Comparison of ENCODE assay signal across 8 mouse cellular contexts in the genomic region with DNA sequence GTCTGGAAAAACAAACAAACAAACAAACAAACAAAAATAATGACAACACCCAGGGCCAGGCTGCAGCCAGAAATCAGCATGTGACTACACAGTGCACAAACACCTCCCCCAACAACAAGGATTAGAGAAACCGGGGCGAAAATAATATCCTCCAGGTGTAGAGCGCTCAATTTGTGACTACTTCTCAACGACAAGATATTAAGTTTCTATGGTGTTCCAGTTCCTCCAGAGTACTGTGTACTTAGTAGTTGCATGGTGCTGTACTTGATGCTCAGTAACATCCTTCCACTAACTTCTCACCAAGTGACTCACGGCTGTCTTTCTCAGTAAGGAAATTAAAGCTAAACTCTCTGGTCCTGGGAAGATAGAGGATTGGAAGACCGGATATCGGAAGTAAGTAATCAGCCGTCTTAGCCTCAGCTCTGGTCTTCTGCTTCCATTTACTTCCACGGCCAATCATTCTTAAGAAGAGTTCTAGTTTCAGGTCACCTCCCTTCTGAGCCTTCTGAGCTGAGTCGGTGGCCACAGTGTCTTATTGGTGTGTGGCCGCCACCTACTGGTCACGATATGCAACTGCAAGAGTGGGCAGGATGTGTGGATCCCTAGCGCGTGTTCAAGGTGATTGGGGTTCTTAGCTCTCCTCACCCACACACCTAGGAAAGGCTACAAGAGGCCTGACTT. TPM values are rescaled to one million over a fixed set of nuclear protein-coding genes. Genes with fewer than 3 reads are reported as not detected.
DNase-seq lines count a peak whose midpoint lies in the region; ATAC-seq and TF ChIP-seq lines count a peak whose summit lies in the region.

No protein-coding gene starts in this region.

- H3K9me3 ChIP-seq in forebrain, embryonic 14.5 days (replicated peaks; ENCODE audit: control insufficient read depth, low read length) = no peaks in the 10 kb centered on the region
- H3K9me3 ChIP-seq in liver, postnatal 0 days (ENCODE audit: low read length) = no peaks in the 10 kb centered on the region
- H3K9me3 ChIP-seq in neural tube, embryonic 14.5 days (ENCODE audit: control insufficient read depth, low read length) = no peaks in the 10 kb centered on the region

- no peak overlapping the region for H3K27ac ChIP-seq in forebrain, embryonic 14.5 days (ENCODE audit: low read depth, low read length)
- H3K27ac ChIP-seq in liver, postnatal 0 days (ENCODE audit: low read depth) = no peak overlapping the region
- H3K27ac ChIP-seq in neural tube, embryonic 14.5 days (ENCODE audit: low read depth, low read length) = no peak overlapping the region
- H3K27ac ChIP-seq in testis, adult 2 months (ENCODE audit: control insufficient read depth, insufficient read depth, low read depth, low read length) = no peak overlapping the region

- TF ChIP-seq CTCF in liver, postnatal 0 days (IDR thresholded peaks at IDR 0.05; ENCODE audit: low read depth) = peak; percentile 100
- TF ChIP-seq CTCF in testis, adult 2 months (IDR thresholded peaks at IDR 0.05; ENCODE audit: control insufficient read depth, insufficient read depth, insufficient replicate concordance, low read depth, low read length) = peak; percentile 100

- H3K9ac ChIP-seq in forebrain, embryonic 14.5 days (ENCODE audit: low read length) = no peak overlapping the region
- H3K9ac ChIP-seq in liver, postnatal 0 days (replicated peaks) = no peak overlapping the region
- no peak overlapping the region for H3K9ac ChIP-seq in neural tube, embryonic 14.5 days (replicated peaks; ENCODE audit: low read depth, low read length)

- H3K4me1 ChIP-seq in forebrain, embryonic 14.5 days (ENCODE audit: control insufficient read depth, insufficient read depth, low read length) = no peaks in the 10 kb centered on the region
- no peaks in the 10 kb centered on the region for H3K4me1 ChIP-seq in liver, postnatal 0 days (ENCODE audit: insufficient read depth)
- no peaks in the 10 kb centered on the region for H3K4me1 ChIP-seq in neural tube, embryonic 14.5 days (ENCODE audit: control insufficient read depth, insufficient read depth, low read length)
- no peaks in the 10 kb centered on the region for H3K4me1 ChIP-seq in testis, adult 2 months (ENCODE audit: control insufficient read depth, insufficient read depth, low read length)

- peak; percentile 90 for ATAC-seq in forebrain, embryonic 14.5 days
- peak; percentile 91 for ATAC-seq in liver, postnatal 0 days
- ATAC-seq in neural tube, embryonic 14.5 days (ENCODE audit: low read depth) = peak; percentile 91

- no peaks in the 10 kb centered on the region for H3K27me3 ChIP-seq in forebrain, embryonic 14.5 days (replicated peaks; ENCODE audit: control insufficient read depth, insufficient read depth, low read length)
- peaks cover 23% of the 10 kb centered on the region; the same call in 1 of the 2 replicates for H3K27me3 ChIP-seq in liver, postnatal 0 days (ENCODE audit: insufficient read depth, low read length)
- H3K27me3 ChIP-seq in neural tube, embryonic 14.5 days (ENCODE audit: control insufficient read depth, insufficient read depth, low read length) = no peaks in the 10 kb centered on the region
- H3K27me3 ChIP-seq in testis, adult 2 months (ENCODE audit: control insufficient read depth, insufficient read depth, low read length) = no peaks in the 10 kb centered on the region

- WGBS in forebrain, embryonic 14.5 days = 34% methylated on average over 14 of the region's 14 CpGs
- 37% methylated on average over 14 of the region's 14 CpGs for WGBS in liver, postnatal 0 days (ENCODE audit: insufficient replicate concordance)
- WGBS in neural tube, embryonic 14.5 days = 40% methylated on average over 14 of the region's 14 CpGs

- no peak overlapping the region for H3K4me2 ChIP-seq in forebrain, embryonic 14.5 days (ENCODE audit: low read length)
- peak overlapping the region; percentile 54 for H3K4me2 ChIP-seq in liver, postnatal 0 days (ENCODE audit: low read depth, low read length)
- H3K4me2 ChIP-seq in neural tube, embryonic 14.5 days (ENCODE audit: low read depth, low read length) = no peak overlapping the region

- H3K4me3 ChIP-seq in forebrain, embryonic 14.5 days (ENCODE audit: low read depth, low read length) = no peak overlapping the region
- no peak overlapping the region for H3K4me3 ChIP-seq in liver, postnatal 0 days (ENCODE audit: low read depth, low read length)
- H3K4me3 ChIP-seq in neural tube, embryonic 14.5 days (ENCODE audit: low read depth, low read length) = no peak overlapping the region
- H3K4me3 ChIP-seq in testis, adult 2 months (ENCODE audit: control insufficient read depth, low read depth, low read length) = no peak overlapping the region

- no peak for TF ChIP-seq EP300 in liver, postnatal 0 days (IDR thresholded peaks at IDR 0.05; ENCODE audit: low read depth)

- no peaks in the 10 kb centered on the region for H3K36me3 ChIP-seq in forebrain, embryonic 14.5 days (ENCODE audit: control insufficient read depth, insufficient read depth, low read length)
- no peaks in the 10 kb centered on the region for H3K36me3 ChIP-seq in liver, postnatal 0 days (replicated peaks; ENCODE audit: insufficient read depth, low read length)
- no peaks in the 10 kb centered on the region for H3K36me3 ChIP-seq in neural tube, embryonic 14.5 days (ENCODE audit: control insufficient read depth, insufficient read depth, low read length)
- no peaks in the 10 kb centered on the region for H3K36me3 ChIP-seq in testis, adult 2 months (ENCODE audit: control insufficient read depth, insufficient read depth, low read length)

- TF ChIP-seq POLR2A in testis, adult 2 months (IDR thresholded peaks at IDR 0.05; ENCODE audit: control insufficient read depth, low read depth, low read length) = no peak

- intact Hi-C loops in heart, postnatal 14 days (cut with DNase I) = loop anchor here (1.0 to 5.0 kb wide), 4 partner anchors 66 to 556 kb away; no protein-coding TSS in a partner anchor

- DNase-seq in ES-CJ7 (ENCODE audit: low read depth, low spot score) = peak; percentile 93
- DNase-seq in cerebellum, adult 11 months = peak; percentile 65
- DNase-seq in forebrain, embryonic 14.5 days (ENCODE audit: low spot score) = peak; percentile 88
- peak; percentile 76 to 84 for DNase-seq in heart, postnatal 14 days
- DNase-seq in layer of hippocampus, adult 11-12 months (ENCODE audit: low spot score) = peak; percentile 85
- DNase-seq in liver, postnatal 0 days = peak; percentile 77

RNA-seq across cellular contexts. Expression of a gene that starts 19.9 kb away (rescaled TPM):
- polyA plus RNA-seq in forebrain, embryonic 14.5 days (2014; fragmentation: Nextera tagmentation; extraction: Ambion mirVana) = 0.80 and 0.82 TPM in 2 replicates
- total RNA-seq in heart, postnatal 14 days (2021) = under 1 TPM; 0.29 to 0.41 TPM
- polyA plus RNA-seq in liver, postnatal 0 days (2015; fragmentation: Nextera tagmentation; extraction: Ambion mirVana) = 0.32 and 0.61 TPM in 2 replicates
- polyA plus RNA-seq in neural tube, embryonic 14.5 days (2014; fragmentation: Nextera tagmentation; extraction: Ambion mirVana) = 1.2 and 1.7 TPM in 2 replicates
- 0.16 and 0.85 TPM in 2 replicates for polyA plus RNA-seq in testis, adult 2 months (2012; rRNA removed)
